Mouse (Mus musculus) left cerebral cortex, postnatal 25 days (tissue): Measurements from ENCODE around the gene Ermard. TPM values are rescaled to one million over a fixed set of nuclear protein-coding genes. Genes with fewer than 3 reads are reported as not detected.
A peak's percentile ranks its signal among the peaks of the same experiment; 100 is the strongest.

Source experiments
- DNase-seq, 2 experiments: peaks; one replicate each; pipeline ENCODE4 v3.0.0; 2022; ENCODE audit warnings: low spot score in 2 of 2, mixed read lengths in 1 of 2
- intact Hi-C: fragments of 180-260 bp; cut with DNase I; formaldehyde crosslinking; loops from one replicate; pipeline ENCODE4 v1.15.1; 2025
- total RNA-seq, 2 experiments: library from RNA; stranded (reverse); gene quantifications; 2 replicates each; pipeline ENCODE4 v1.2.3; 2021

The Ermard gene
- total RNA-seq, 2 experiments from 2014 or later = 46.6 to 47.6 TPM

- DNase-seq = no peak
- intact Hi-C loops = no loop called here
Observed at GRCm38 (mm10) chr17:15107143-15107649, 66.2 kb downstream of the Ermard start.

GRCm38 (mm10) chr17:15108473-15109441 is 67.7 kb downstream of the Ermard start:
- intact Hi-C loops = no loop called here
- peak; percentile 37 to 65 for DNase-seq

GRCm38 (mm10) chr17:15115550-15115949 is 74.5 kb downstream of the Ermard start:
- DNase-seq = no peak
- intact Hi-C loops = no loop called here

- no peak for DNase-seq
- intact Hi-C loops = no loop called here
Observed at GRCm38 (mm10) chr17:15120096-15120495, 79.1 kb downstream of the Ermard start.

GRCm38 (mm10) chr17:15120569-15120968 is 79.6 kb downstream of the Ermard start:
- intact Hi-C loops = no loop called here
- no peak for DNase-seq

GRCm38 (mm10) chr17:15129630-15130287 is 88.8 kb downstream of the Ermard start:
- intact Hi-C loops = no loop called here

GRCm38 (mm10) chr17:15130288-15130656 is 89.3 kb downstream of the Ermard start:
- DNase-seq = no peak
- intact Hi-C loops = no loop called here

More at GRCm38 (mm10) chr17:15129630-15130287, 88.8 kb downstream of the Ermard start:
- DNase-seq = no peak

GRCm38 (mm10) chr17:15134905-15135669 is 94.1 kb downstream of the Ermard start:
- DNase-seq = no peak
- intact Hi-C loops = no loop called here

- intact Hi-C loops = no loop called here
Observed at GRCm38 (mm10) chr17:15137443-15137842, 96.4 kb downstream of the Ermard start.

More at GRCm38 (mm10) chr17:15137443-15137842, 96.4 kb downstream of the Ermard start:
- no peak for DNase-seq

Other genes starting within 250 kb of the Ermard start
- 1 to 10 TPM; 4.6 to 4.8 TPM for gene Wdr27, start 98.0 kb upstream of the Ermard start, total RNA-seq
- 10 to 100 TPM; 16.7 to 18.4 TPM for gene 1600012H06Rik, start 98.0 kb upstream of the Ermard start, total RNA-seq
- 10 to 100 TPM; 61.1 to 63.6 TPM for gene Phf10, start 79.9 kb upstream of the Ermard start, total RNA-seq
- gene 9030025P20Rik, start 62.7 kb upstream of the Ermard start, total RNA-seq = 1 to 10 TPM; 3.5 to 5.1 TPM
- not detected for gene Gm3417, start 62.4 kb upstream of the Ermard start, total RNA-seq
- gene Gm3435, start 31.0 kb upstream of the Ermard start, total RNA-seq = 1 to 10 TPM; 3.6 to 3.7 TPM
- gene Tcte3, start 280 bp downstream of the Ermard start, total RNA-seq = 1 to 10 TPM in 1 of 2 experiments, not detected in 1; 1.4 TPM
- gene Gm3448, start 329 bp downstream of the Ermard start, total RNA-seq = 1 to 10 TPM; 6.9 to 7.0 TPM